Mouse (Mus musculus) macrophage (primary cell): ENCODE measurements around the gene Gm12117. TPM values are rescaled to one million over a fixed set of nuclear protein-coding genes. Genes with fewer than 3 reads are reported as not detected.

Experiments
- H3K27ac ChIP-seq: fragments of 350-480 bp; formaldehyde crosslinking; 2 replicates; pipeline ENCODE4 v1.9.0; 2021
- H3K36me3 ChIP-seq: fragments of 350-480 bp; formaldehyde crosslinking; 2 replicates; pipeline ENCODE4 v1.9.0; 2021; ENCODE audit errors: inconsistent target
- H3K4me3 ChIP-seq: fragments of 350-480 bp; formaldehyde crosslinking; 2 replicates; pipeline ENCODE4 v1.9.0; 2021; ENCODE audit errors: inconsistent target
- H3K79me2 ChIP-seq: fragments of 350-480 bp; formaldehyde crosslinking; 2 replicates; pipeline ENCODE4 v1.9.0; 2021; ENCODE audit errors: inconsistent target
- WGBS: methylation state at CpG from one replicate; pipeline ENCODE4 v1.1.7; 2026; ENCODE audit warnings: inconsistent platforms; ENCODE audit not compliant: missing documents; 5-methylcytosine and 5-hydroxymethylcytosine counted together
- polyA plus RNA-seq: library from polyadenylated mRNA; stranded (reverse); fragments of 250-400 nt; gene quantifications from 3 replicates; pipeline ENCODE4 v1.2.4, GENCODE M21; 2018; ENCODE audit warnings: inconsistent platforms

Gm12117 gene
- polyA plus RNA-seq, 1 experiment from 2014 or later, result not detected

DNA sequence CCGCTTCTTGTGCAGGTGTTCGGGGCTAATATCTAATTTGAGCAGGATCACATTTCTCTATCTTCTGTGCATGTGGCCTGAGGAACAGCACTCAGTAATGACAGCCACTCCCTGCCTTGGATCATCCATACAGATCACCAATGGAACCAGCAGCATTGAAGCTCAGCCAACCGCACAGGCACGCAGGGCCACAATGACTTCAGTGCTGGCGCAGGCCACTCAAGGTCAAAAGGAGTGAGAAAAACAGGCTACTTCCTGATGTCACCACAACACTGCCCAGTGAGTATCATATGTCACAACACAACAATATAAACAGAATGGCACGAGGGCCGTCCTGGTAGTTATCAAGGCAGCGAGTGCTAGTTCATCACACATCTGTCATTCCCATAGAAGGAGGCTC, 50.0 kb downstream of the Gm12117 start:
- H3K79me2 ChIP-seq, result no peaks in the 10 kb centered on the region
- H3K4me3 ChIP-seq, result no peak overlapping the region
- no peak overlapping the region for H3K27ac ChIP-seq
- no peaks in the 10 kb centered on the region for H3K36me3 ChIP-seq
- WGBS, result 93% methylated on average over 8 of the region's 8 CpGs

Other genes with a start within 250 kb of the Gm12117 start
- gene Fgf18, start 129.3 kb downstream of the Gm12117 start, polyA plus RNA-seq, result not detected in 3 replicates
- 337 to 878 TPM (median 659 TPM) in 3 replicates for gene Npm1, start 113.5 kb downstream of the Gm12117 start, polyA plus RNA-seq
- gene Tlx3, start 73.1 kb downstream of the Gm12117 start, polyA plus RNA-seq, result not detected in 3 replicates
- not detected in 3 replicates for gene Ranbp17, start 237.0 kb upstream of the Gm12117 start, polyA plus RNA-seq